Mouse (Mus musculus): ENCODE data around the gene Serpinb9. TPM values are rescaled to one million over a fixed set of nuclear protein-coding genes. Genes with fewer than 3 reads are reported as not detected.

Serpinb9 gene
- polyA plus RNA-seq, 1 experiment from 2014 or later = 1.3 TPM

- Histone ChIP-seq H3K4me3 (ENCODE audit: low read depth, low read length) (no peak overlapping the region), H3K36me3 (ENCODE audit: control insufficient read depth, insufficient read depth, low read length) (no peaks in the 10 kb centered on the region), H3K9me3 (replicated peaks; ENCODE audit: control insufficient read depth, low read length) (no peaks in the 10 kb centered on the region), H3K4me1 (ENCODE audit: control insufficient read depth, insufficient read depth, low read length) (no peaks in the 10 kb centered on the region), H3K27me3 (replicated peaks; ENCODE audit: control insufficient read depth, insufficient read depth, low read length) (no peaks in the 10 kb centered on the region), H3K9ac (ENCODE audit: low read length) (no peak overlapping the region), H3K27ac (ENCODE audit: low read depth, low read length) (no peak overlapping the region), H3K4me2 (ENCODE audit: low read length) (no peak overlapping the region)
- DNase-seq (ENCODE audit: low spot score) = no peak
- WGBS = 88% methylated on average over 1 of the region's 1 CpGs
- no peak for ATAC-seq
These were observed 32.5 kb downstream of the Serpinb9 start for GRCm38 (mm10) chr13:33035506-33035905.

GRCm38 (mm10) chr13:33043542-33043941 lies 40.5 kb downstream of the Serpinb9 start:
- ATAC-seq (no peak), DNase-seq (ENCODE audit: low spot score) (no peak)
- Histone ChIP-seq H3K36me3 (ENCODE audit: control insufficient read depth, insufficient read depth, low read length) (no peaks in the 10 kb centered on the region), H3K9me3 (replicated peaks; ENCODE audit: control insufficient read depth, low read length) (no peaks in the 10 kb centered on the region), H3K27ac (ENCODE audit: low read depth, low read length) (no peak overlapping the region), H3K9ac (ENCODE audit: low read length) (no peak overlapping the region), H3K27me3 (replicated peaks; ENCODE audit: control insufficient read depth, insufficient read depth, low read length) (no peaks in the 10 kb centered on the region), H3K4me1 (ENCODE audit: control insufficient read depth, insufficient read depth, low read length) (no peaks in the 10 kb centered on the region), H3K4me2 (ENCODE audit: low read length) (no peak overlapping the region), H3K4me3 (ENCODE audit: low read depth, low read length) (no peak overlapping the region)
- WGBS = 95% methylated on average over 3 of the region's 3 CpGs

DNA sequence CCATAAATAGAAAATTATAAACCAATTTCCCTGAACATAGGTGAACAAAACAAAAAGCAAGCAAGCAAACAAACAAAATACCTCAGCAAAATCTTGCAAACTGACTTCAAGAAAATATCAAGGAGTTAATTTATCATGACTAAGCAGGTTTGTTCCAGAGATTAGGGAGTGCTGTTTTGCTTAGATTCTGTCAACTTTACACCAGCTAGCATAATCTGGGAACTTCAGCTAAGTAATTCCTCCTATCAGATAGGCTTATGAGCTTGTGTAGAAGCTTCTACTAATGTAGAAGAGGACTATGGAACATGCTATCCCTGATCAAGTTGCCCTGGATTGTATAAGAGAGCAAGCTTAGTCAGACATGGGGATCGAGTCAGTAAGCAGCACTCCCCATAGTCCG lies 44.2 kb downstream of the Serpinb9 start:
- H3K9me3 ChIP-seq (replicated peaks; ENCODE audit: control insufficient read depth, low read length) = no peaks in the 10 kb centered on the region
- no peak overlapping the region for H3K9ac ChIP-seq (ENCODE audit: low read length)
- H3K27me3 ChIP-seq (replicated peaks; ENCODE audit: control insufficient read depth, insufficient read depth, low read length) = no peaks in the 10 kb centered on the region
- no peaks in the 10 kb centered on the region for H3K4me1 ChIP-seq (ENCODE audit: control insufficient read depth, insufficient read depth, low read length)
- H3K36me3 ChIP-seq (ENCODE audit: control insufficient read depth, insufficient read depth, low read length) = no peaks in the 10 kb centered on the region
- H3K4me3 ChIP-seq (ENCODE audit: low read depth, low read length) = no peak overlapping the region
- WGBS = 95% methylated on average over 2 of the region's 2 CpGs
- no peak overlapping the region for H3K4me2 ChIP-seq (ENCODE audit: low read length)
- ATAC-seq (no peak), DNase-seq (ENCODE audit: low spot score) (no peak)
- no peak overlapping the region for H3K27ac ChIP-seq (ENCODE audit: low read depth, low read length)

GRCm38 (mm10) chr13:33048187-33048586 lies 45.1 kb downstream of the Serpinb9 start:
- no peaks in the 10 kb centered on the region for H3K27me3 ChIP-seq (replicated peaks; ENCODE audit: control insufficient read depth, insufficient read depth, low read length)
- no peaks in the 10 kb centered on the region for H3K4me1 ChIP-seq (ENCODE audit: control insufficient read depth, insufficient read depth, low read length)
- no peaks in the 10 kb centered on the region for H3K36me3 ChIP-seq (ENCODE audit: control insufficient read depth, insufficient read depth, low read length)
- WGBS = 75% methylated on average over 4 of the region's 4 CpGs
- no peak for ATAC-seq
- no peak overlapping the region for H3K4me3 ChIP-seq (ENCODE audit: low read depth, low read length)
- no peaks in the 10 kb centered on the region for H3K9me3 ChIP-seq (replicated peaks; ENCODE audit: control insufficient read depth, low read length)
- H3K4me2 ChIP-seq (ENCODE audit: low read length) = no peak overlapping the region
- no peak overlapping the region for H3K9ac ChIP-seq (ENCODE audit: low read length)
- no peak overlapping the region for H3K27ac ChIP-seq (ENCODE audit: low read depth, low read length)
- no peak for DNase-seq (ENCODE audit: low spot score)

- WGBS = 72% methylated on average over 3 of the region's 3 CpGs
- no peaks in the 10 kb centered on the region for H3K27me3 ChIP-seq (replicated peaks; ENCODE audit: control insufficient read depth, insufficient read depth, low read length)
- no peak overlapping the region for H3K4me2 ChIP-seq (ENCODE audit: low read length)
- H3K4me1 ChIP-seq (ENCODE audit: control insufficient read depth, insufficient read depth, low read length) = no peaks in the 10 kb centered on the region
- no peaks in the 10 kb centered on the region for H3K9me3 ChIP-seq (replicated peaks; ENCODE audit: control insufficient read depth, low read length)
- DNase-seq (ENCODE audit: low spot score) (no peak), ATAC-seq (no peak)
- no peaks in the 10 kb centered on the region for H3K36me3 ChIP-seq (ENCODE audit: control insufficient read depth, insufficient read depth, low read length)
- no peak overlapping the region for H3K9ac ChIP-seq (ENCODE audit: low read length)
- H3K4me3 ChIP-seq (ENCODE audit: low read depth, low read length) = no peak overlapping the region
- H3K27ac ChIP-seq (ENCODE audit: low read depth, low read length) = no peak overlapping the region
These were observed 48.6 kb downstream of the Serpinb9 start for GRCm38 (mm10) chr13:33051697-33052096.

- ATAC-seq = no peak
- Histone ChIP-seq H3K9ac (ENCODE audit: low read length) (no peak overlapping the region), H3K4me1 (ENCODE audit: control insufficient read depth, insufficient read depth, low read length) (no peaks in the 10 kb centered on the region), H3K27me3 (replicated peaks; ENCODE audit: control insufficient read depth, insufficient read depth, low read length) (no peaks in the 10 kb centered on the region), H3K27ac (ENCODE audit: low read depth, low read length) (no peak overlapping the region), H3K4me2 (ENCODE audit: low read length) (no peak overlapping the region), H3K36me3 (ENCODE audit: control insufficient read depth, insufficient read depth, low read length) (no peaks in the 10 kb centered on the region), H3K9me3 (replicated peaks; ENCODE audit: control insufficient read depth, low read length) (no peaks in the 10 kb centered on the region), H3K4me3 (ENCODE audit: low read depth, low read length) (no peak overlapping the region)
- no peak for DNase-seq (ENCODE audit: low spot score)
- WGBS = 76% methylated on average over 1 of the region's 1 CpGs
These were observed 60.0 kb downstream of the Serpinb9 start for GRCm38 (mm10) chr13:33063048-33063447.

Other genes starting within 250 kb of the Serpinb9 start
- 0.07 TPM in 1 of 2 replicates, not detected in the other for gene Mylk4, start 219.3 kb upstream of the Serpinb9 start, polyA plus RNA-seq (2014; fragmentation: Nextera tagmentation; extraction: Ambion mirVana)
- 19.1 and 22.5 TPM in 2 replicates for gene Wrnip1, start 201.2 kb upstream of the Serpinb9 start, polyA plus RNA-seq (2014; fragmentation: Nextera tagmentation; extraction: Ambion mirVana)
- gene D930007J09Rik, start 200.4 kb upstream of the Serpinb9 start, polyA plus RNA-seq (2014; fragmentation: Nextera tagmentation; extraction: Ambion mirVana) = not detected in 2 replicates
- gene Serpinb1a, start 152.1 kb upstream of the Serpinb9 start, polyA plus RNA-seq (2014; fragmentation: Nextera tagmentation; extraction: Ambion mirVana) = 0.93 and 1.9 TPM in 2 replicates
- not detected in 2 replicates for gene Serpinb1c, start 105.0 kb upstream of the Serpinb9 start, polyA plus RNA-seq (2014; fragmentation: Nextera tagmentation; extraction: Ambion mirVana)
- 1.3 and 1.8 TPM in 2 replicates for gene Serpinb6b, start 38.0 kb upstream of the Serpinb9 start, polyA plus RNA-seq (2014; fragmentation: Nextera tagmentation; extraction: Ambion mirVana)
- 0.25 and 0.61 TPM in 2 replicates for gene Serpinb9b, start 24.2 kb downstream of the Serpinb9 start, polyA plus RNA-seq (2014; fragmentation: Nextera tagmentation; extraction: Ambion mirVana)
- 7.1 and 7.5 TPM in 2 replicates for gene Serpinb1b, start 75.3 kb downstream of the Serpinb9 start, polyA plus RNA-seq (2014; fragmentation: Nextera tagmentation; extraction: Ambion mirVana)
- not detected in 2 replicates for gene Serpinb9c, start 156.5 kb downstream of the Serpinb9 start, polyA plus RNA-seq (2014; fragmentation: Nextera tagmentation; extraction: Ambion mirVana)
- not detected in 2 replicates for gene Serpinb9d, start 189.7 kb downstream of the Serpinb9 start, polyA plus RNA-seq (2014; fragmentation: Nextera tagmentation; extraction: Ambion mirVana)
- gene Serpinb9e, start 246.4 kb downstream of the Serpinb9 start, polyA plus RNA-seq (2014; fragmentation: Nextera tagmentation; extraction: Ambion mirVana) = not detected in 2 replicates